Mouse (Mus musculus): Measurements from ENCODE around the gene Gm38392.
"Not testable (repeated sequence)": the region's sequence is repeated elsewhere in the genome, so short reads cannot be mapped to it uniquely, and the experiment has no call there.

The Gm38392 gene

DNA sequence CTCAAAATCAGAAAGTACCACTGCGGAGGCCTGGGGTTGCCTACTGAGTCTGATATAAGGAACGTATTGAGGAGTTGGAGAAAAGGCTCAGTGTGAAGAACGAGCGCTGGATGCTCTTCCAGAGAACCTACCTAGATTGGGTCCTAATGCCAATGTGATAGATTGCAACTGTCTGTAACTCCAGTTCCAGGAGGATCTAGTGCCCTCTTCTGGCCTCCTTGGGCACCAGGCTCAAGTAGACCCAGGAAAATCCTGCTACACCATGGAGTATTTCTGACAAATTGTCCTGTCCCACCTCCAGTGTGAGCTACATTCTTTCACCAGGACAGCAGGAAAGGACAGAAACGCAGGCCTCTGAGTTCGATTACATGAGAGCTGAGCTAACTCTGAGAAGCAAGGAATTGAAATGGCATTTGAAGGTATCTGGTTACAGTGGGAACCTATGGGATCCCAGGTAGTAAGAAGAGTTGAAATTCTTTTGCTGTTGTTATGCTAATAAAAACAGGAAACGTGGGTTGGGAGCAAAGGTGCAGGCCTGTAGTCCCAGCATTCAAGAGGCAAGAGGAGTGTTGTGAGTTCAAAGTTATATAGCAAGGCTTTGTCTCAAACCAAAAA, 10.4 kb downstream of the Gm38392 start:
- no peak for DNase-seq

GRCm38 (mm10) chr3:88276121-88276520, 10.9 kb downstream of the Gm38392 start:
- no peak for DNase-seq

DNA sequence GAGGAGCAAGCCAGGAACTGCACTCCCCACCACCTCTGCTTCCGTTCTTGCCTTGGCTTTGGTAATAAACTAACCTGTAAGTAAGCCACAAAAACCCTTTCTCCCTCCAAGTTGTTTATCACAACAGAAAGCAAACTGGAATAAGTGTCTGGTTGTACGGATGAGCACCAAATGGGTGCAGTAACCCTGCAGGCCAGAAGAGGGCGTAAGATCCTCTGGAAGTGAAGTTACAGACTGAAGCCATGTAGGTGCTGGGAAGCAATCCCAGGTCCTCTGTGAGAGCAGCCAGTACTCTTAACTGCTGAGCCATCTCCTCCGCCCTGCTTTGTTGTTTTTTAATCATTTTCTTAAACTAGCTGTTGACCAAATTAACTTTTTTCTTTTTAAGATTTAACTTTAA, 13.0 kb downstream of the Gm38392 start:
- no peak for DNase-seq

- DNase-seq: no peak
Measured at GRCm38 (mm10) chr3:88271859-88272258, 15.2 kb downstream of the Gm38392 start.

- not testable (repeated sequence) for DNase-seq
Measured at GRCm38 (mm10) chr3:88271298-88271697, 15.7 kb downstream of the Gm38392 start.

- no peak for DNase-seq
Measured at GRCm38 (mm10) chr3:88268991-88269390, 18.0 kb downstream of the Gm38392 start.

DNA sequence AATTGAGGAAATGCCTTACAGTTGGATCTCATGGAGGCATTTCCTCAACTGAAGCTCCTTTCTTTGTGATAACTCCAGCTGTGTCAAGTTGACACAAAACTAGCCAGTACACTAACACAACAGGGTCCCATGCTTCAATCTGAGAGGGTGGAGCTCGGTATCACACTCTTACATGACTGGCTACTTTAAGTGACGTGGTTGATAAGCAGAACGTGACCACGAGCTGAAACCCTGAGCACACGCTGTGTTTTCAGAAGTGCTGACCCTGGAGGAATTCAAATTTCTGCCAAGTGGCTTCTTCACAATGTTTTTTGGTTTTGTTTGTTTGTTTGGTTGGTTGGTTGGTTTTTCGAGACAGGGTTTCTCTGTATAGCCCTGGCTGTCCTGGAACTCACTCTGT, 19.0 kb downstream of the Gm38392 start:
- DNase-seq: not testable (repeated sequence)

DNA sequence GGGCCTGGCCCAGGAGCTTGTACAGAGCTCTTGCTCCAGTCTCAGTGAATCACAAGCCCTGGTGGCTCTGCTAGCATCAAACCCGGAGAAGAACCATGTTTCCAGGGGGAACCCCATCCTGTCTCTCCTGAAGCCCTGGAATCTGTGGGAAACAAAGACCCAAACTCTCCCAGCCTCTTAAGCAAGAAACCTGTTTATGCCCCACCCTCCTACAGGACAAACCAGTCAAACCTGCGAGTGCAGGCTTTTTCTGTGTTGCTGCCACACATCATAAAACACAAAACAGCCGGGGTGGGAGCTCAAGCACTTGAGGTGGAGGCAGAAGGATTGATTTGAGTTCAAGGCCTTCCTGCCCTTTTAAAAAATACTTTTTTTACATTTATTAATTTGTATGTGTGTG, 24.7 kb downstream of the Gm38392 start:
- DNase-seq: no peak

DNA sequence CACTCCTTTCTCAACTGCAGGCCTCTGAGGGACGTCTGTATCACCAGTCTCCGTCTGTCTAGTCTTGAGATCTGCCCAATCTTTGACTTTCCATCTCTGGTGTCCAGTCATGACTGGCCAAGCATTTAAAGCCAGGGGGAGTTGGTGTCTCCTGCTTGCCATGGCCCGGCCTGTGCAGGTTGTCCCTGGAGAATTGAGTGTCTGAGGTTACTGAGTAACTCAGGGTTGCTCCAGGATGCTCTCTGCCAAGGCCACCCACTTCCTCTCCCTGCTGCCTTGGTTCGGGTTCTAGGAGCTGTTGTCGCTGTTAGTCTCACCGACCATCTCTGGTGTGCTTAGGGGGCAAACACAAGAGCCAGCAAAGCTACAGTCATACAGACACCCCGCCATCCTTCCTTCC, 30.6 kb downstream of the Gm38392 start:
- DNase-seq: no peak

GRCm38 (mm10) chr3:88255950-88256349, 31.1 kb downstream of the Gm38392 start:
- DNase-seq: no peak

DNA sequence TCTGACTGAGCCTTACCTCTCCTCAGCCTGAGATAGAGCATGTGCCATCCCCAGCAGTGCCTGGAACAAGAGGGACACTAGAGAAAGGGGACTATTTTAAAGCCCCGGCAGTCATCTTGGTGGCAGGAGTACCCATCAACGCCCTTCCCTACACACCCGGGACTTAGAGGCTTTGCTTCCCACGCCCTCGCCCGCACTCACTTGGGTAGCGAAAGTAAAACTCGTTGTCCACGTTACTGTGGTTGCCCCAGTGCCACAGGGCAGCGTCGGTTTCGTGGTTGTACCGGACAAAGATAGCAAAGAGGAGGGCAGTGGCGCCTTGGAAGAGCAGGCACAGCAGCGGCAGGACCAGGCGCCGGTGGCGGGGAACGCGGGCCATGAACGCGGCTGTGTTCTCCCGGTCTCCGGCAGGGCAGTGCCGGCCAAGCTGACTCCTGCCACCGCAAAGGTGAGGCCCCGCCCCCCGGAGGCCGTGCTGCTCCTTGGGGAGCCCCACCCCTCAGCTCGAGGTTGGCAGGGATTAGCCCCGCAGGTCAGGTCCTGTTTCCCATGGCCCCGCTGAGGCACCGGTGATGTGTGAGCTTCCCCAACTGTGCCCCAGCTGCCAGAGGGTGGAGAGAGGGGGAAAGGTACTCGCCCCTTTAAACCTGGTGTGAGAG, 32.6 kb downstream of the Gm38392 start, which contains the start of gene Rhbg:
Gene Rhbg, minus strand, starts transcription at position 442 of the 659 bp plus-strand sequence.
- no peak for DNase-seq

- no peak for DNase-seq
Measured at GRCm38 (mm10) chr3:88252739-88253138, 34.3 kb downstream of the Gm38392 start.

DNA sequence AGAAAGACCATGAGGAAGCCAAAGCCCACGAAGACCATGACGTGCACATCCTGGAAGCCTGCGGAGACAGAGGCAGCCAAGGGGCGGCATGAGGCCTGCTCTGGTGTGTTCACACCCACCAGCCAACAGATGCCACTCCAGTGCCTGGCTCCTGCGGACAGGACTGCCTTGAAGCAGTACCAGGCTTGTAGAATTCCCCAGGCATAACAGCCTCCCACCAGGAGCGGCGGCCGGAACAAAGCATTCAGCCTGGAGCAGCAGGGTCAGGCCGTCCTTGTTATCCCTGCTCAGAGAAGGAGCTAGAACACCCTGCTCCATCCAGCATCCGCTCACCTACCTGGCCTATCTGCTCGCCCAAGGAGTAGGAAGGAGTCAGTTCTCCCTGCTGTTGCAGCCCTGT, 38.6 kb downstream of the Gm38392 start:
- DNase-seq: no peak

GRCm38 (mm10) chr3:88247666-88248065, 39.3 kb downstream of the Gm38392 start:
- DNase-seq: no peak

DNA sequence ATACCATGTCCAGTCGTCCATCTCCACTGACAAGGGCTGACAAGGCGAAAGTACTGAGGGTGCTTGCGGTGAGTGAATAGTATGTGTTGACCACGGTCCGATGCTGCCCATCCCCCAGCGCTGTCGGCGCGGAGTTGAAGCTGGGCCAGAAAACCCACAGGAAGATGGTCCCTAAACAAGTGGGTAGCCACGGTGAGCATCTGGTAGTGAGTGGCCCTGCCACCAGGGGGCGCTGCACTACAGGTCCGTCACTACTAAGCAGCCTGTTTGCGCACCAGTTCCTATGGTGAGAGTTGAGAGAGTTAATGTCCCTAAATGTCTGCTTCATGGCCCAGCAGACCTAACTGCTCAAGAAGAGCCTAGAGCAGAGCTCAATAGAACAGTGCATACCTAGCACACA, 41.2 kb downstream of the Gm38392 start:
- DNase-seq: peak; percentile 80

DNA sequence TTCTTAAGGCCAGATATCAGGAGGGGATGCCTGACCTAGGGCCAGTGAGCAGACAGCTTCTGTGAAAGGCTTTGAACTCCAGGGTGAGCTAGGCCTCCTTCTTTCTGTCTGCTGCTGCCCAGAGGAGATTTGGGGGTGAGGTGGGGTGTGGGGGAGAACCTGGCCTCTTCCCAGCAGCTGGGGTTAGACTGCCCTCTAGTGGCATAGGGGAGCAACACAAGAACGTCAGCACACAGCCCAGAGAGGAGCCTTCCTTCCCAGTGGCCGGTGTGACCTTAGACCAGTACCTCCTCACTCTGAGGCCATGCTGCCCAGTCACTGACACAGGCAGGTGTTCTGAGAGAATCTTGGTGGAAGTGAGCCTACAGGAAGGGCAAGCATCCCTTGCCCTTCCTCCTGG, 42.9 kb downstream of the Gm38392 start:
- peak; percentile 69 for DNase-seq

GRCm38 (mm10) chr3:88242531-88242930, 44.5 kb downstream of the Gm38392 start:
- peak; percentile 81 for DNase-seq

- DNase-seq: peak; percentile 52
Measured at GRCm38 (mm10) chr3:88241045-88241786, 45.8 kb downstream of the Gm38392 start.

GRCm38 (mm10) chr3:88239446-88239845, 47.6 kb downstream of the Gm38392 start:
- DNase-seq: peak; percentile 5

- peak; percentile 50 for DNase-seq
Measured at GRCm38 (mm10) chr3:88238866-88239391, 48.1 kb downstream of the Gm38392 start.

GRCm38 (mm10) chr3:88237556-88238194, 49.3 kb downstream of the Gm38392 start:
- peak; percentile 47 for DNase-seq

GRCm38 (mm10) chr3:88237161-88237555, 49.9 kb downstream of the Gm38392 start:
- DNase-seq: peak; percentile 13

GRCm38 (mm10) chr3:88235616-88236015, 51.4 kb downstream of the Gm38392 start:
- peak; percentile 5 for DNase-seq

Data from right cerebral cortex, postnatal 4 days (tissue).